Mouse (Mus musculus) hematopoietic stem cell, adult 5-6 weeks (primary cell): ENCODE results near the gene Rgs3. TPM values are rescaled to one million over a fixed set of nuclear protein-coding genes. Genes with fewer than 3 reads are reported as not detected.

Source experiments
- ATAC-seq, 2 experiments: fragments of 125-278 bp in 1 of 2; replicated peaks in 1 of 2; 2 replicates each; pipeline ENCODE4 v1.8.0; 2016 to 2017; ENCODE audit warnings: inconsistent platforms in 2 of 2, mild to moderate bottlenecking in 2 of 2, moderate number of reproducible peaks in 2 of 2, low read depth in 1 of 2, moderate TSS enrichment in 1 of 2; ENCODE audit not compliant: low FRiP score in 2 of 2, poor library complexity in 2 of 2, severe bottlenecking in 2 of 2, insufficient read depth in 1 of 2, low TSS enrichment in 1 of 2
- total RNA-seq: library from RNA; stranded (forward); fragments of 172-1452, 232-1000 nt; gene quantifications from 2 replicates; pipeline ENCODE4 v1.2.3, GENCODE M21; 2017

Gene Rgs3
- total RNA-seq, 1 experiment from 2014 or later, result 23.7 TPM

DNA sequence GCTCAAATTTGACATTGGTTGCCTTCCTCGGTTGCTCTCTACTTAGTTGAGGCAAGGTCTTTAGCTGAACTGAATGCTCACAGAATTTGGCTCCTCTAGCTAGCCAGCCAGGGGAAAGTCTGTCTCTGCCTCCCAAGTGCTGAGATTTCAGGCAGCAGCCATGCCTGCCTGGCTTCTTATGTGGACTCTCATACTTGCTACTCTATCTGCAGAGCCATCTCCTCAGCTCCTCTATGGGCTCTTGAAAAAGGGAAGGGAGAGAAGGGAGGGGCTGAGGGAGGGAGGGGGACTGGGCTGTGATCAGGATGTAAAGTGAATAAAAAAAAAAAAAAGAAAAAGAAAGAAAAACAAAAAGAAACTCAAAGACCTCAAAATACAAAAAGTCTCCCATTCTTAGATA, 31.2 kb downstream of the Rgs3 start:
- peak in 1 of 2 experiments; percentile 33; a peak in 1 of 4 replicates for ATAC-seq

DNA sequence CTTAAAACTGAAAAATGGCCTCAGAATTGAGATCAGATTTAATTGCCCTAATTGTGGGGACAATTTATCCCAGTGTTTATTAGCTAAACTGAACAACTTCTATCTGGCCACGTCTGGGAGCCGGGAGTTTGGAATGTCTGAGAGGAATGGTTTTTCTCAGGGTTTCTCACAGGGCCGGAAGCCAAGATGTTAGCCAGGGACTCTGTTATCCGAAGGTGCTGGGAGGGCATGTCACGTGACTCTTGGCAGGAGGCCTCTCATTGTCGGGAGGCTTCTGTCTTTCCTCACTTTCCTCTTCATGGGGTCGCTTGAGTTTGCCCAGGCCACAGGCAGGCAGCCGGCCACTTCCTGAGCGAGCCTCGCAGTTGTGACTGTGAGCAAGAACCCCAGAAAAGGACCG, 31.7 kb downstream of the Rgs3 start:
- ATAC-seq, result 0 out of 4 replicates have a peak, but pooled peaks of 1 of the 2 experiments have one; percentile 28

DNA sequence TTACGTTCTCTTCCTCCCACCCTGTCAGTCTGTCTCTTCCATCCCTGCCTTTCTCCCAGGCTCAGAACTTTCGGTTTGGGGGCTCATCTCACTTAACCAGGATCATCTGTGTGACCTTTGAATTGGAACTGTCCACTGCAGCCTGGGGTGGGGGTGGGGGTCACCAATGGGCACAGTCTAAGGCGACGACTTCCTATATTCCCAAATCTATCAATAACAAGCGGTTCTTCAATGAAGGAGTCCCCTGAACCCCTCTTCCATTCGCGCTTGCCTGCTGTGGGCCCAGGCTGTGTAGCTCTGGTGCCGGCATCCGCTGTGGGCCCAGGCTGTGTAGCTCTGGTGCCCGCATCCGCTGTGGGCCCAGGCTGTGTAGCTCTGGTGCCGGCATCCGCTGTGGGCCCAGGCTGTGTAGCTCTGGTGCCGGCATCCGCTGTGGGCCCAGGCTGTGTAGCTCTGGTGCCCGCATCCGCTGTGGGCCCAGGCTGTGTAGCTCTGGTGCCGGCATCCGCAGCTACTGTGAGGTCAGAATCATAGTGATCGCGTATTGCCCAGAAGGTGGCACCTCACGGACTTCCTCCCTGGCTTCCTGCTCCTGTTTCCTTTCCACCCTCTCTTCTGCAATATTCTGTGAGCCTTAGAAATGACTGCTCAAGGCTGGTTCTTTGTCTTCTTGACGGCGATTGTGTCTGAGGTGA, 34.0 kb downstream of the Rgs3 start:
- ATAC-seq, result peak; percentile 95 to 96

DNA sequence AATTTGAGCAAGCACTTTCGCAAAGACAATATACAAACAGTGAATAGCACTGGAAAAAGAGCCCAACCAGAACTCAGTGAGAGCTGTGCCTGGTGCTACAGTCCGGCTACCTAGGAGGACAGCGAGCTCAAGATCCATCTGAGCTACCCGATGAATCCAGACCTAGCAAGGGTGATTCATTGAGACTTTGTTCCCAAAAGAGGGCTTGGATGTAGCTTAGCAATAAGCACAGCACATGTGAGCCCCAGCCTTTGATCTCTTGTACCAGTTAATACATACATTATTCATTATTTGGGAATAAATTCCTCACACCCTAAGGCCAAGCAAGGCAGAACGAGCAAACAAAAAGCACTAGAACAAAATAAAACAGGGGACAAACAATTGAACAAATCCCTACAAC, 34.8 kb downstream of the Rgs3 start:
- ATAC-seq, result no peak

DNA sequence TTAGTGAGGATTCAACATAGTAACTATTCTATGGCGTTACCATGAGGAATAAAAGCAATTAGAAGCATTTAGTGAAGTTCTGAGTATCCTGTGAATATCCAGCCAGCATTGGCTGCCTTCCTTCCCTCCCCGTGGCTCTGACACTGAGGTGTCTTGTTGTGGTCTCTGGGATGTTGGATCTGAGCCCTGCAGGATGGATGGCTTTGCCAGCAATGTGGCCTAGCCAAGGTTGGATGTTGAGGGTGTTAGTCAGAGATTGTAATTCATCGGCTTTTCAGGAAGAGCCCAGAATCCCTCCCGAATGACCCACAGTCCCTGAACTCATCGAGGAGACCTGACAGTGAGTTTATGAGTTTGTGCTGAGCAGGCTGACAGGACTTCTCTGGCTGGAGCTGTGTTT, 36.4 kb downstream of the Rgs3 start:
- no peak for ATAC-seq

DNA sequence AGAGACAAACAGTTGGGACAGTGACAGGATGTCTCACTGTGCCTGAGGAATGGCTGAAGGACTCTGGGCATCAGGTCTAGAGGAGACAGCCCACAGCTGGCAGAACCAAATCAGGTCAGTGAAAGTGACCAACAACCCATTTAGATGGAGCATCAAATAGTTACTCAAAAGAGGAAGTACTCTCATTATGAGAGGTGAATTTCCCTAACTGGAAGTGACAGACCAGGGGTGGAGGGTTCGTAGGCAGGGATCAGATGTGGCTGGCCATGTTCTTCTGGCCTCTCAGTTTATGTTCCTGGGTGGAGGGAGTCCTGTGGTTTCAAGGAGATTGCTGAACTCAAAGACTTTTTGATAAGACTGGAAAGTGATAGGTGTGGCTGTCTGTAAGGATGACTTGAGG, 40.9 kb downstream of the Rgs3 start:
- 0 out of 4 replicates have a peak, but pooled peaks have one; percentile 27 to 29 for ATAC-seq

DNA sequence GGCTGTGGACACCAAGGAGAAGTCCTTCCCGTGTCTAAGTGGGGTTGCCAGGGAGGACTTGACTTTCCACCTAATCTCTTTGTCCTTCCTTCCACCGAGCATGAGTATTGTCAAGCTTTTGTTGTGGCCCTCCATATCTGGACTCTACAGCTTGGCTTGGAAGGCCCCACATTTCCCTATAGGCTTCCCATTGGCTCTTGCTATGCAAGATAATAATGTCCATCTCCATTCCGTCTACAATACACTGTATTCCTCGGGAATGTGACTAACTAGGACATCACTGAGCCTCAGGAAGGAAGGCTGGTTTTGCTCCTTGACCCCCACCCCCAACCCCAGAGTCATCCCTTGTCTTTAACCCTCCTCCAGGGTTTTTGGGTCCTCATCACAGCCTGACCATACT, 44.0 kb downstream of the Rgs3 start:
- no peak for ATAC-seq

DNA sequence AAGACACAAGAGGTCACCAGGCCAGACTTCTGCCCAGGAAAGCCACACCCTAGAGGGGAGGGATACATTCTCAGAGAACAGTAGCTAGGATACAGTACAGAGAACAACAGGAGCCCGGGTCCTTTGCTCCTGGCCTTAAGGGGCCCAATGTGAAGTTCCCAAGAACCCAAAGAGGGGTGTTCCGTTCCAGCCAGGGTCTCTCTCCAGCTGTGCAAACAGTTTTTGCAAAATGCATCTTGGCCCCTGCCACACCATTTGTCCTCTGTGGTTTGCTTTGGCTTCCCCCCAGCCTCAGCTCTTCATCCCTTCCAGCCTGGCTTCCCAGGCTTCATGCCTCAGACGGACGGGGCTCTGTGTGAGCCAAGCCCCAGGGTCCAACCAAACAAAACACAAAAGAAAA, 44.4 kb downstream of the Rgs3 start:
- ATAC-seq, result no peak

DNA sequence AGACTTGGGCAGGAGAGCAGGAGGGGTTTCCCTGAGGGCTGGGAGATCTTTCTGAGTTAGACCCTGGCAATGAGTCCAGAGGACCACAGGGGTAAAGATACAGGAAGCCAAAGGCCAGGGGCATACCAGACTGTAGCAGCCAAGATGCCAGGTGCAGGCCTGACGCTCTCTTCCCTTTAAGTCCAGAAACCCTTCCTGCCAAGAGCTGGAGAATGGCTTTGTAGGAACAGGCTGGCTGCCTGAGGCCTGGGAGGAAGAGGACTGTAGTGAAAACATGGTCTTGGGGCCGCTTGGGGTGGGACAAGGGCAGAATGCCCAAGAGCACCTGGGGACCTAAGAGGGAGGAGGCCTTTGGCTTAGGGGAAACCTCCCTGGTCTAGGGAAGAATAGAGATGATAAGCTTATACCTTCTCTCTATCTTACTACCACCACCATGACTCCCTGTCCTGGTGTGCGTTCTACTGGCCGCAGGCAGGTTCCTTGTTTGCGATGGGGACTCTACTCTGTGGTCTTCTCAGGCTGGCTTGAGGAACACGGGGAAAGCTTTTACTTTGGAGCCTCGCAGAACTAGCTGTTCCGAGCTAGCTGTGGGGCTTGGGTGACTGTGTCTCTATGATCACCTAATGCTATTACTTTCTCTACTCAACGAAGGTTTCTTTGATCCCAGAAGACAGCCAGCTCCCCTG, 46.4 kb downstream of the Rgs3 start:
- ATAC-seq, result no peak

DNA sequence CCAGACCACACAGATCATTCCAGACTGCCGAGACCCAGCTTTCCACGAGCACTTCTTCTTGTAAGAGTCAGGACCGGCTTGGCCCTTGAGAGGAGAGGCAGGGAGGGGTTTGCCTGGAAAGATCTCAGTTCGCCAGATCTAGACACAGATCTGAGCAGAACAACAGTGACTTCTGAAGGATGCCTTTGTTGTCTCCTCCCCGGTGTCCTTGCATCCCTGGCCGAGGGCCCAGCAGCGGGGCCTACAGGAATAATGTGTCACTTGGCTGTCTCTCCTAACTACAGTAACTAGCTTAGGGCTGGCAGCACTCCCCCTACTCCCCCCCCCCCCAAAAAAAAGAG, 46.9 kb downstream of the Rgs3 start:
- no peak for ATAC-seq

DNA sequence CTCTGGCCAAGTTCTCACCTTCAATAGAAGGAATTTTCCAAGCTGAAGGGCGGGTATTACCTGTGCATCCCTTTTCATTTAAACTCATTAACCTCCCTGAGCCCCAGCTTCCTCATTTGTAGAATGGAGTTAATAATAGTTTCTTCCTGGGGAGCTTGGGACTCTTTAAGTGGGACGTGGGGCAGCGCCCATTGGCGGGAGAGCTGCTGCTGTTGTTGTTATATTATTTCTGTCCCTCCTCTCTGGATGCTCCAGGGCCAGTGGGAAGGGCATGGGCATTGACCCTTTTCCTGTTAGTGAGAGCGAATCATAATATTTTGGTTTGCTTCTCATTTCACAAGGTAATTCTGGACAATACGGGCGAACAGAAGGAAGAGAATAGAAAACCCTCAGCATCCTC, 47.3 kb downstream of the Rgs3 start:
- no peak for ATAC-seq

DNA sequence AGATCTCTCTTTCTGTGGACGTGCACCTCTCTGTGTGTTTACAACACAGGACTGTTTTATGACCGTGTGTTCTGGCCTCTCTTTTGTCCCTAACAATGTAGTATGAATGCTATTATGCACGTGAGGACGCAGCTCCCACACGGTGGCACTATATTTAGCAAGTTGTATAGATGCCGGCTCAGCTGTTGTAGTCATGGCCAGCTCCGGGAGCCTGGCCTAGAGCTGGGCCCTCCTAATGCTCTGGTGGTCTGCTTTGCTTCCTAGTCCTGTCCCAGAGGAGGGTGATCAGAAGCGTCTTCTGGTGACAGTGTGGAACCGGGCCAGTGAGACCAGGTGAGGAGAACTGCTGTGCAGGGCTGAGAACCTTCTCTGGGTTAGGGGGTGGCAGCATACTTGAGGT, 47.7 kb downstream of the Rgs3 start:
- peak; percentile 39 to 50 for ATAC-seq

DNA sequence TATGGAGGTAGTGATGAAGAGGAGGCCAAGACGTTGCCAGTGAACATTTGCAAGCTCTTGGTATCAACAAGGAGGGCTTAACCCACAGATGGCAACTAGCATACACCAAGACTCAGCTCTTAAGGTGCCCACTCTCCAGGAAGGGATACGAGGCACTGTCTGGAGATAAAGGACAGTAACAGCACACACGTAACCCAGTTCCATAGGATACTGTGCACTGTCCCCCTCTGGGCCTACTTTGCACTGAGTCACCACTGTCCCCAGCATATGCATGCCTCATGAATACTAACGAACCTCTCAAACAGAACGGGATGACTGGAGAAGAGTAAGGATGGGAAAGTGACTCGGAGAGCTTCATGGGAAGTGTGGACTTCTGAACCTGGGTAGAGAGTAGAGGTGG, 48.2 kb downstream of the Rgs3 start:
- ATAC-seq, result no peak

DNA sequence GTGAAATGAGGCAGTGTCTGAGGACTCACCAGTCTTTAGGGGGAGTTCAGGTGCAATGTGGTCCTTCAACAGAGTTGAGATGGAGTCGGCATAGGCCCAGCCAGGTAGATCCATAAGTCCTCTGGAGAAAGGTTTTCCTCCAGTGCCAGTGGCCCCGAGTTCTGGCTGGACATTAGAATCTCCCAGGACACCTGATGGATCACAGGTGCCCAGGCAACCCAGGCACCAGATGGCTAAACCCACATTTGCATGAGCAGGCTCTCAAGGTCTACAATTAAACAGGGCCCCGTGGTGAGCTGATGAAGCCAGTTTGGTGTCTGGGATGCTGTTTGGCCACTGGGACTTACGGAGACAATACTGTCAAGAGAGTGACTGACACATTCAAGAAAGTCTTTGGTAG, 49.7 kb downstream of the Rgs3 start:
- no peak for ATAC-seq

DNA sequence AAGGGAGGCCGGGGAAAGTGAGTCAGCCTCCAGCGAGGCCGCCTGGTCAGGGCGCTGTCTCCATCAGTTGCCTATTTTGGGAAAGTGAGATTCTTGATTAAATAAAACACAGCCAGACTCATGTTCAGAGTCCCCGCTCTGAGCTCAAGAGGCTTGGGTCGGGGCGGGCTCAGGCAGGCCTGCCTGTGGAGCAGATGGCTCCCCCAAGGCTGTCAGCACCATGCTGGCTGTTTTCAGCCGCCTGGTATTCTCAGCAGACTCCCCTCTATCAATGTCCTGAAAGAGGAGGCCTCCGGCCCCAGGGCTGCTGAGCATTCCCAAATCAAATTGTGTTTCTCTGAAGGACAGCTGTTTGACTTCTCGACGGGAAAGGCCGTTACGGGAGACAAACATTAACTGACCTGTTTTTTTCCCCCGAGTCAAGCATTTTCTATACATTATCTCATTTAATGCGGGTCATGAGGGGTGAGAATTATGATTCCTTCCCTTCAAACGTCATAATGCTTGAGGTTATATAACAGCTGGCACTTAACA, 50.6 kb downstream of the Rgs3 start:
- no peak for ATAC-seq

DNA sequence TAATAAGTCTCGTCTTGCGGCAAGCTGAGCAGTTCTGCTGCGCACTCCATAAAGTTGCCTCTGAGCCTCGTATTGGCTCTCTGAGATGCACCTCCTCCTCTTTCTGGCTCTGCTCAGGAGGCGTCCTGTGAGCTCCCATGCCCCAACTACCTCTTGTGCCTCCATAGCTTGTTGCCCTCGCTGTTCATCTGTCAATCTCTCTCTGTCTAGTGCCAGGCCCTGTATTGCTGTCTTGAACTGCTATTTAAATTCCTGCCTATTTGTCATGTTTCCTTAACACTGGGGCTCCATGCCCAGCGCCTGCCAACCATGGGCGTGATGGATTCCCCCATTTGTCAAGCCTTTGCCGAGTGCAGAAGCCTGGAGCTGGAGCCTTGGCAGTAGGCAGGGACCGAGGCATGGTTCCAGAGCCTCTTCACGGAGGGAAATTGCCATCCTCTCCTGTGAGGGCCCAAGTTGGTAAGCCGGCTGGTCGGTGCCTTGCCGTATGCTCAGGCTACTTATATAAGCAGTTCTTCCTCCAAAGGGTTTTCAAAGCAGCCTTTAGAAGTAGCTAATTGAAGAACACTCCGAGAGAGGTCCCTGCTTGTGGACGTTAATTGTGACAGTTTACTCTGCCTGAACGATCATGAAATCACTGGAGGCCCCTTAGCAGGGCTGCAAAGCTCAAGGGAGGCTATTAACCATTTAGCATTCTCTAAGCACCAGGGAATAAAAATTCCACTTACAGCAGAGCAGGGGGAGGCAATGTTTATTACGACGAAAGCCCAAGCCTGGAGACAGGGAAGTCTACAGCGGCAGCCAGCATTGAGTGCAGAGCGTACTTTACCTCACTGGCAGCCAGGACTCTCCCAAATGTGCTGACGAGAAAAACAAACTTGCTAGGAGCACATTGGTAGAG, 53.2 kb downstream of the Rgs3 start:
- no peak for ATAC-seq

DNA sequence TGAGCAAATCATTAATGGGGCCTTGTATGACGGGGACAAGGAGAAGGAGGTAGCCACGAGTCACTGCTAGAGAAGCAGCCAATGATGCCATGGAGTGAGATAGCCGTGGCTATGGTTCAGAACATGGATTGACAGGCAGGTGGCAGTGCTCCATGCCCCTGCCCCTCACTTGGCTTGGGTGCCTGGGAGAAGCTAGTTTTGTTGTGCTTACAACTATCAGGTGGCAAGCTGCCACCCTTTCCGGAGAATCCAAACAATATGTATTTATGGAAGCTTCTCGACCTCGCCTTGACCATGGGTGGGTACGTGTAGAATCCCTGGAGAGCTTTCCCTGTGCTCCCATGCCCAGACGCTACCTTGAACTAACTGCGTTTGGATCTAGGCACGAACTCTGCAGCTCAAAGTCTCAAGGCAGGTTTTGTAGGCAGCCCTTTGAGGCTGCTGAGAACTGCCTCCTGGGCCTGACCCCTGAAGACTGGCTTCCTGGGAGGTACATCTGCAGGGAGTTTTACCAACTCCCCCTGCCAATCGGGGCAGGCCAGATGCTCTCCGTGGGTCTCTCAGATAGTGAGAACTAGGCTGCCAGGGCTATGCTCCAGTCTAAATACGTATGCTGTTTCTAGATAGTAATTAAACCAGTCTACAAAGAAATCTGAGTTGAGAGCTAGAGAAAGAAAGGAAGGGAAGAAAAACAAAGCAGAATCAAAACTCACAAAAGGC, 54.2 kb downstream of the Rgs3 start:
- no peak for ATAC-seq
